Mouse (Mus musculus) bone marrow macrophage, adult 2 months (primary cell): ENCODE measurements around the gene Osbpl11.
"Not testable (repeated sequence)": the region's sequence is repeated elsewhere in the genome, so short reads cannot be mapped to it uniquely, and the experiment has no call there.

Source experiments
- CTCF ChIP-seq: IDR thresholded peaks from 2 replicates; pipeline ENCODE4 v1.5.1; 2012; ENCODE audit warnings: low read depth, mild to moderate bottlenecking, low read length, moderate library complexity
- POLR2A ChIP-seq: IDR thresholded peaks from 2 replicates; pipeline ENCODE4 v1.6.1; 2012; ENCODE audit warnings: mild to moderate bottlenecking, low read depth, low read length, borderline replicate concordance

DNA sequence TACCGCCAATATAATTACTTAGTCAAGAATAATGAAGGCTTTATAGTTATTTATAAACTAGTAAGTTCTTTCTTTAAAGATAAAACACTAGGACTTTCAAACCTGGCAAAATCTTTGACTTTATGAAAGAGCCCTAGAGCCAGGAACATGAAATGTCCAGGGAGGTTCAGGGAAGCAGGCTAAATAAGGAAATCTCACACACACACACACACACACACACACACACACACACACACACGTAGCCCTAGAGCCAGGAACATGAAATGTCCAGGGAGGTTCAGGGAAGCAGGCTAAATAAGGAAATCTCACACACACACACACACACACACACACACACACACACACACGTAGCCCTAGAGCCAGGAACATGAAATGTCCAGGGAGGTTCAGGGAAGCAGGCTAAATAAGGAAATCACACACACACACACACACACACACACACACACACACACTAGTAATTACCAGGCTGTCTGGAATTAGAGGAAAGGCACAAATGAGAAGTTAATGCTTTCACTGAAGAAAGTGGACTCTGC is 32.7 kb downstream of the Osbpl11 start:
- TF ChIP-seq CTCF, POLR2A: not testable (repeated sequence)
